Mouse (Mus musculus): ENCODE measurements around the gene Brca1. TPM values are rescaled to one million over a fixed set of nuclear protein-coding genes. Genes with fewer than 3 reads are reported as not detected.

Gene Brca1
- polyA plus RNA-seq, 2 experiments = 8.6 to 14.0 TPM

- no peak for DNase-seq (ENCODE audit: low read depth in 3 of 3, low spot score in 3 of 3)
- Histone ChIP-seq H3K9me3 (ENCODE audit: control insufficient read depth, low read length) (no peaks in the 10 kb centered on the region), H3K4me1 (replicated peaks; ENCODE audit: control insufficient read depth in 2 of 2, insufficient read depth in 2 of 2, low read length in 1 of 2) (peaks cover 0 to 6% of the 10 kb centered on the region in 2 experiments; a peak in 3 of 4 replicates), H3K27ac (no peak overlapping the region), H3K27me3 (ENCODE audit: control insufficient read depth, insufficient read depth, low read length) (no peaks in the 10 kb centered on the region), H3K4me3 (ENCODE audit: insufficient read depth in 1 of 2, low read depth in 2 of 2, low read length in 2 of 2) (no peak overlapping the region), H3K4me2 (ENCODE audit: low read depth) (peak overlapping the region; percentile 1; the same call in 1 of the 2 replicates), H3K36me3 (replicated peaks; ENCODE audit: control insufficient read depth, insufficient read depth, low read depth) (peaks cover 34% of the 10 kb centered on the region), H3K9ac (replicated peaks) (no peak overlapping the region)
- WGBS (ENCODE audit: insufficient replicate concordance) = 76% methylated on average over 7 of the region's 7 CpGs
- TF ChIP-seq CTCF (IDR thresholded peaks at IDR 0.05; ENCODE audit: low read depth) = no peak
- TF ChIP-seq EP300 (IDR thresholded peaks at IDR 0.05; ENCODE audit: low read depth) = no peak
- no peak for ATAC-seq (ENCODE audit: insufficient read depth)
Measured at GRCm38 (mm10) chr11:101556541-101556940, 4.8 kb upstream of the Brca1 start.

- no peaks in the 10 kb centered on the region for H3K27me3 ChIP-seq (ENCODE audit: control insufficient read depth, insufficient read depth, low read length)
- 7% methylated on average over 8 of the region's 8 CpGs for WGBS (ENCODE audit: insufficient replicate concordance)
- H3K36me3 ChIP-seq (replicated peaks; ENCODE audit: control insufficient read depth, insufficient read depth, low read depth) = peaks cover 25% of the 10 kb centered on the region
- H3K9me3 ChIP-seq (ENCODE audit: control insufficient read depth, low read length) = no peaks in the 10 kb centered on the region
- TF ChIP-seq CTCF (IDR thresholded peaks at IDR 0.05; ENCODE audit: low read depth) (no peak), EP300 (IDR thresholded peaks at IDR 0.05; ENCODE audit: low read depth) (no peak)
- peak overlapping the region; percentile 95 for H3K9ac ChIP-seq (replicated peaks)
- H3K27ac ChIP-seq = peak overlapping the region; percentile 83
- no peak for ATAC-seq (ENCODE audit: insufficient read depth)
- H3K4me2 ChIP-seq (ENCODE audit: low read depth) = peak overlapping the region; percentile 91
- peak overlapping the region; percentile 80 to 92 for H3K4me3 ChIP-seq (ENCODE audit: insufficient read depth in 1 of 2, low read depth in 2 of 2, low read length in 2 of 2)
- peaks cover 8 to 11% of the 10 kb centered on the region in 2 experiments for H3K4me1 ChIP-seq (replicated peaks; ENCODE audit: control insufficient read depth in 2 of 2, insufficient read depth in 2 of 2, low read length in 1 of 2)
- no peak for DNase-seq (ENCODE audit: low read depth in 3 of 3, low spot score in 3 of 3)
Measured at GRCm38 (mm10) chr11:101553354-101553930, 1.7 kb upstream of the Brca1 start.

GRCm38 (mm10) chr11:101552476-101553300 is 933 bp upstream of the Brca1 start:
- under 1% methylated on average over 37 of the region's 37 CpGs for WGBS (ENCODE audit: insufficient replicate concordance)
- TF ChIP-seq CTCF (IDR thresholded peaks at IDR 0.05; ENCODE audit: low read depth) (peak; percentile 57), EP300 (IDR thresholded peaks at IDR 0.05; ENCODE audit: low read depth) (no peak)
- Histone ChIP-seq H3K4me2 (ENCODE audit: low read depth) (peak overlapping the region; percentile 91), H3K9me3 (ENCODE audit: control insufficient read depth, low read length) (no peaks in the 10 kb centered on the region), H3K27ac (peak overlapping the region; percentile 83), H3K9ac (replicated peaks) (peak overlapping the region; percentile 95), H3K27me3 (ENCODE audit: control insufficient read depth, insufficient read depth, low read length) (no peaks in the 10 kb centered on the region), H3K4me3 (ENCODE audit: insufficient read depth in 1 of 2, low read depth in 2 of 2, low read length in 2 of 2) (peak overlapping the region; percentile 80 to 92), H3K4me1 (replicated peaks; ENCODE audit: control insufficient read depth in 2 of 2, insufficient read depth in 2 of 2, low read length in 1 of 2) (peaks cover 8 to 11% of the 10 kb centered on the region in 2 experiments), H3K36me3 (replicated peaks; ENCODE audit: control insufficient read depth, insufficient read depth, low read depth) (peaks cover 33% of the 10 kb centered on the region)
- DNase-seq (ENCODE audit: low read depth in 3 of 3, low spot score in 3 of 3) (peak; percentile 99 to 100 (median 100)), ATAC-seq (ENCODE audit: insufficient read depth) (peak; percentile 91)

GRCm38 (mm10) chr11:101548526-101548925 is 3.2 kb downstream of the Brca1 start:
- Histone ChIP-seq H3K4me1 (replicated peaks; ENCODE audit: control insufficient read depth in 2 of 2, insufficient read depth in 2 of 2, low read length in 1 of 2) (peaks cover 7 to 8% of the 10 kb centered on the region in 2 experiments), H3K4me2 (ENCODE audit: low read depth) (no peak overlapping the region), H3K9me3 (ENCODE audit: control insufficient read depth, low read length) (no peaks in the 10 kb centered on the region), H3K4me3 (ENCODE audit: insufficient read depth in 1 of 2, low read depth in 2 of 2, low read length in 2 of 2) (no peak overlapping the region), H3K36me3 (replicated peaks; ENCODE audit: control insufficient read depth, insufficient read depth, low read depth) (peaks cover 46% of the 10 kb centered on the region), H3K9ac (replicated peaks) (no peak overlapping the region), H3K27ac (no peak overlapping the region), H3K27me3 (ENCODE audit: control insufficient read depth, insufficient read depth, low read length) (no peaks in the 10 kb centered on the region)
- DNase-seq (ENCODE audit: low read depth in 3 of 3, low spot score in 3 of 3) (no peak), ATAC-seq (ENCODE audit: insufficient read depth) (no peak)
- TF ChIP-seq EP300 (IDR thresholded peaks at IDR 0.05; ENCODE audit: low read depth) (no peak), CTCF (IDR thresholded peaks at IDR 0.05; ENCODE audit: low read depth) (no peak)

- peaks cover 57% of the 10 kb centered on the region for H3K36me3 ChIP-seq (replicated peaks; ENCODE audit: control insufficient read depth, insufficient read depth, low read depth)
- no peak for TF ChIP-seq CTCF (IDR thresholded peaks at IDR 0.05; ENCODE audit: low read depth)
- TF ChIP-seq EP300 (IDR thresholded peaks at IDR 0.05; ENCODE audit: low read depth) = no peak
- 64% methylated on average over 1 of the region's 1 CpGs for WGBS (ENCODE audit: insufficient replicate concordance)
- no peak overlapping the region for H3K9ac ChIP-seq (replicated peaks)
- no peaks in the 10 kb centered on the region for H3K9me3 ChIP-seq (ENCODE audit: control insufficient read depth, low read length)
- DNase-seq (ENCODE audit: low read depth in 3 of 3, low spot score in 3 of 3) (no peak), ATAC-seq (ENCODE audit: insufficient read depth) (no peak)
- no peaks in the 10 kb centered on the region for H3K4me1 ChIP-seq (replicated peaks; ENCODE audit: control insufficient read depth in 2 of 2, insufficient read depth in 2 of 2, low read length in 1 of 2)
- no peaks in the 10 kb centered on the region for H3K27me3 ChIP-seq (ENCODE audit: control insufficient read depth, insufficient read depth, low read length)
- no peak overlapping the region for H3K4me3 ChIP-seq (ENCODE audit: insufficient read depth in 1 of 2, low read depth in 2 of 2, low read length in 2 of 2)
- no peak overlapping the region for H3K27ac ChIP-seq
- no peak overlapping the region for H3K4me2 ChIP-seq (ENCODE audit: low read depth)
Measured at GRCm38 (mm10) chr11:101544132-101544531, 7.6 kb downstream of the Brca1 start.
